Mouse (Mus musculus): ENCODE data around the gene Gm20388. TPM values are rescaled to one million over a fixed set of nuclear protein-coding genes. Genes with fewer than 3 reads are reported as not detected.

Gene Gm20388
- polyA plus RNA-seq, 1 experiment from 2014 or later, result 4.4 TPM

GRCm38 (mm10) chr8:122270555-122270954 lies 2359.9 kb downstream of the Gm20388 start:
- peaks cover 28% of the 10 kb centered on the region for H3K4me1 ChIP-seq (replicated peaks)
- ATAC-seq, result no peak
- 70% methylated on average over 7 of the region's 7 CpGs for WGBS

GRCm38 (mm10) chr8:122273152-122273551 lies 2362.5 kb downstream of the Gm20388 start:
- Histone ChIP-seq H3K27me3 (peaks cover 25% of the 10 kb centered on the region), H3K27ac (no peak overlapping the region), H3K4me3 (replicated peaks) (no peak overlapping the region), H3K4me2 (replicated peaks) (no peak overlapping the region), H3K9me3 (no peaks in the 10 kb centered on the region), H3K9ac (replicated peaks) (no peak overlapping the region), H3K36me3 (no peaks in the 10 kb centered on the region), H3K4me1 (replicated peaks) (peaks cover 18% of the 10 kb centered on the region)
- WGBS, result 8% methylated on average over 5 of the region's 5 CpGs
- ATAC-seq, result peak; percentile 69

More at GRCm38 (mm10) chr8:122270555-122270954, 2359.9 kb downstream of the Gm20388 start:
- no peaks in the 10 kb centered on the region for H3K36me3 ChIP-seq
- no peak overlapping the region for H3K9ac ChIP-seq (replicated peaks)
- H3K4me3 ChIP-seq (replicated peaks), result no peak overlapping the region
- H3K9me3 ChIP-seq, result no peaks in the 10 kb centered on the region
- no peak overlapping the region for H3K27ac ChIP-seq
- peaks cover 28% of the 10 kb centered on the region for H3K27me3 ChIP-seq
- no peak overlapping the region for H3K4me2 ChIP-seq (replicated peaks)

- H3K4me3 ChIP-seq (replicated peaks), result no peak overlapping the region
- H3K36me3 ChIP-seq, result no peaks in the 10 kb centered on the region
- H3K4me1 ChIP-seq (replicated peaks), result peaks cover 17% of the 10 kb centered on the region
- H3K27me3 ChIP-seq, result peaks cover 21% of the 10 kb centered on the region
- H3K9ac ChIP-seq (replicated peaks), result no peak overlapping the region; the same call in 1 of the 2 replicates
- no peak overlapping the region for H3K4me2 ChIP-seq (replicated peaks)
- H3K9me3 ChIP-seq, result no peaks in the 10 kb centered on the region
- no peak for ATAC-seq
- no peak overlapping the region for H3K27ac ChIP-seq
- 41% methylated on average over 7 of the region's 7 CpGs for WGBS
These were observed 2363.2 kb downstream of the Gm20388 start for GRCm38 (mm10) chr8:122273826-122274225.

- peaks cover 8% of the 10 kb centered on the region for H3K4me1 ChIP-seq (replicated peaks)
- no peak overlapping the region for H3K4me3 ChIP-seq (replicated peaks)
- 80% methylated on average over 11 of the region's 11 CpGs for WGBS
- no peak overlapping the region for H3K4me2 ChIP-seq (replicated peaks)
- ATAC-seq, result no peak
- H3K9ac ChIP-seq (replicated peaks), result no peak overlapping the region
- H3K9me3 ChIP-seq, result no peaks in the 10 kb centered on the region
- H3K27me3 ChIP-seq, result peaks cover 18% of the 10 kb centered on the region
- no peak overlapping the region for H3K27ac ChIP-seq
- no peaks in the 10 kb centered on the region for H3K36me3 ChIP-seq
These were observed 2364.2 kb downstream of the Gm20388 start for GRCm38 (mm10) chr8:122274651-122275391.

- Histone ChIP-seq H3K4me2 (replicated peaks) (no peak overlapping the region), H3K36me3 (no peaks in the 10 kb centered on the region), H3K9me3 (no peaks in the 10 kb centered on the region), H3K4me3 (replicated peaks) (no peak overlapping the region), H3K27ac (no peak overlapping the region), H3K4me1 (replicated peaks) (peaks cover 13% of the 10 kb centered on the region), H3K9ac (replicated peaks) (no peak overlapping the region), H3K27me3 (peaks cover 4% of the 10 kb centered on the region; the same call in 1 of the 2 replicates)
- no peak for ATAC-seq
- 92% methylated on average over 5 of the region's 5 CpGs for WGBS
These were observed 2365.7 kb downstream of the Gm20388 start for GRCm38 (mm10) chr8:122276308-122276707.

GRCm38 (mm10) chr8:122277204-122277995 lies 2366.8 kb downstream of the Gm20388 start:
- Histone ChIP-seq H3K9me3 (no peaks in the 10 kb centered on the region), H3K27ac (0 out of 2 replicates have a peak overlapping the region, but pooled peaks have one; percentile 2), H3K27me3 (no peaks in the 10 kb centered on the region), H3K36me3 (no peaks in the 10 kb centered on the region), H3K4me1 (replicated peaks) (peaks cover 13% of the 10 kb centered on the region), H3K4me3 (replicated peaks) (no peak overlapping the region), H3K9ac (replicated peaks) (no peak overlapping the region), H3K4me2 (replicated peaks) (no peak overlapping the region)
- no peak for ATAC-seq
- WGBS, result 78% methylated on average over 18 of the region's 18 CpGs

- H3K9ac ChIP-seq (replicated peaks), result no peak overlapping the region
- no peak overlapping the region for H3K4me2 ChIP-seq (replicated peaks)
- H3K36me3 ChIP-seq, result no peaks in the 10 kb centered on the region
- WGBS, result 86% methylated on average over 4 of the region's 4 CpGs
- peaks cover 33% of the 10 kb centered on the region for H3K4me1 ChIP-seq (replicated peaks)
- ATAC-seq, result no peak
- H3K27me3 ChIP-seq, result peaks cover 25% of the 10 kb centered on the region
- no peaks in the 10 kb centered on the region for H3K9me3 ChIP-seq
- no peak overlapping the region for H3K4me3 ChIP-seq (replicated peaks)
- no peak overlapping the region for H3K27ac ChIP-seq
These were observed 2369.5 kb downstream of the Gm20388 start for GRCm38 (mm10) chr8:122280156-122280555.

- peaks cover 39% of the 10 kb centered on the region for H3K4me1 ChIP-seq (replicated peaks)
- no peak overlapping the region for H3K9ac ChIP-seq (replicated peaks)
- H3K36me3 ChIP-seq, result no peaks in the 10 kb centered on the region
- ATAC-seq, result peak; percentile 51
- peak overlapping the region; percentile 73; the same call in 1 of the 2 replicates for H3K27ac ChIP-seq
- 15% methylated on average over 20 of the region's 20 CpGs for WGBS
- H3K9me3 ChIP-seq, result no peaks in the 10 kb centered on the region
- peak overlapping the region; percentile 74 for H3K4me3 ChIP-seq (replicated peaks)
- H3K27me3 ChIP-seq, result peaks cover 31% of the 10 kb centered on the region
- peak overlapping the region; percentile 99 for H3K4me2 ChIP-seq (replicated peaks)
These were observed 2370.1 kb downstream of the Gm20388 start for GRCm38 (mm10) chr8:122280588-122281316.

GRCm38 (mm10) chr8:122281317-122282034 lies 2370.8 kb downstream of the Gm20388 start:
- Histone ChIP-seq H3K27ac (peak overlapping the region; percentile 73), H3K27me3 (peaks cover 38% of the 10 kb centered on the region), H3K36me3 (no peaks in the 10 kb centered on the region), H3K4me2 (replicated peaks) (peak overlapping the region; percentile 99), H3K4me1 (replicated peaks) (peaks cover 46% of the 10 kb centered on the region), H3K9me3 (no peaks in the 10 kb centered on the region), H3K4me3 (replicated peaks) (peak overlapping the region; percentile 74), H3K9ac (replicated peaks) (no peak overlapping the region; the same call in 1 of the 2 replicates)
- ATAC-seq, result peak; percentile 88
- under 1% methylated on average over 43 of the region's 47 CpGs for WGBS

- peak within 1 kb of the TSS; percentile 73 for H3K27ac ChIP-seq
- under 1% methylated on average over 38 of the region's 60 CpGs for WGBS
- H3K27me3 ChIP-seq, result peaks cover 41% of the 10 kb centered on the region
- H3K9me3 ChIP-seq, result no peaks in the 10 kb centered on the region
- peaks cover 51% of the 10 kb centered on the region for H3K4me1 ChIP-seq (replicated peaks)
- ATAC-seq, result no peak
- peak within 1 kb of the TSS; percentile 74 for H3K4me3 ChIP-seq (replicated peaks)
- peak within 1 kb of the TSS; percentile 99 for H3K4me2 ChIP-seq (replicated peaks)
- H3K36me3 ChIP-seq, result no peaks in the 10 kb centered on the region
- H3K9ac ChIP-seq (replicated peaks), result peak within 1 kb of the TSS; percentile 80
These were observed 2371.4 kb downstream of the Gm20388 start, which contains the start of gene Zfpm1 for GRCm38 (mm10) chr8:122282035-122282358. Zfpm1 (plus strand) TSS chr8:122282141.

Data from midbrain, embryonic 13.5 days (tissue).